Mouse (Mus musculus): ENCODE data around the gene Simc1. TPM values are rescaled to one million over a fixed set of nuclear protein-coding genes. Genes with fewer than 3 reads are reported as not detected.

The Simc1 gene
- total and polyA plus RNA-seq, 3 experiments = 6.2 to 16.6 (median 6.8) TPM

- dilution Hi-C loops (cut with MboI; ENCODE audit: extremely low pct_ligation_motif_present, extremely low pct_unique_long_range_greater_than_20kb, low sequenced_read_pairs) = no loop called here
- peak within 1 kb of the TSS; percentile 86 to 91 (median 87) for H3K4me3 ChIP-seq (replicated peaks in 1 of 3; ENCODE audit: low read depth in 2 of 3, low read length in 2 of 3, poor library complexity in 1 of 3)
- no peaks in the 10 kb centered on the region for H3K9me3 ChIP-seq (replicated peaks; ENCODE audit: low read length)
- no peaks in the 10 kb centered on the region for H3K27me3 ChIP-seq (replicated peaks)
- peak within 1 kb of the TSS; percentile 87 for H3K4me2 ChIP-seq (ENCODE audit: insufficient read depth, low read depth, poor library complexity, severe bottlenecking)
- peaks cover 2 to 33% of the 10 kb centered on the region in 2 experiments for H3K4me1 ChIP-seq (ENCODE audit: control insufficient read depth in 1 of 2, insufficient read depth in 2 of 2)
- H3K27ac ChIP-seq (ENCODE audit: insufficient read depth, low read depth) = no peak within 1 kb of the TSS
- peak; percentile 92 for DNase-seq (ENCODE audit: extremely low read depth)
- peak within 1 kb of the TSS; percentile 92 for H3K9ac ChIP-seq (ENCODE audit: insufficient read depth, low read depth)
- peaks cover 17% of the 10 kb centered on the region for H3K79me2 ChIP-seq (replicated peaks; ENCODE audit: control insufficient read depth, extremely low read depth, insufficient read depth, poor library complexity, severe bottlenecking)
- H3K36me3 ChIP-seq (replicated peaks in 1 of 2; ENCODE audit: control insufficient read depth in 1 of 2, insufficient read depth in 1 of 2, low read length in 1 of 2) = peaks cover 24 to 31% of the 10 kb centered on the region in 2 experiments
- TF ChIP-seq ETS1 (conservative IDR thresholded peaks at IDR 0.05; ENCODE audit: low read depth, low read length) (no peak; the same call in 1 of the 2 replicates), TCF12 (IDR thresholded peaks at IDR 0.05; ENCODE audit: low read depth, low read length) (0 out of 2 replicates have a peak, but pooled peaks have one; percentile 43), CHD2 (IDR thresholded peaks at IDR 0.05; ENCODE audit: low read length) (peak; percentile 100), SIN3A (IDR thresholded peaks at IDR 0.05; ENCODE audit: low read length) (peak; percentile 66; the same call in 1 of the 2 replicates), MAFK (IDR thresholded peaks at IDR 0.05; ENCODE audit: insufficient replicate concordance, low read length) (no peak), TBP (conservative IDR thresholded peaks at IDR 0.05; ENCODE audit: low read depth, low read length) (0 out of 2 replicates have a peak, but pooled peaks have one; percentile 33), USF2 (conservative IDR thresholded peaks at IDR 0.05; ENCODE audit: low read depth, low read length) (no peak), RCOR1 (conservative IDR thresholded peaks at IDR 0.05; ENCODE audit: low read depth, low read length) (no peak), ELF1 (IDR thresholded peaks at IDR 0.05; ENCODE audit: low read depth, low read length) (peak; percentile 64), HCFC1 (IDR thresholded peaks at IDR 0.05; ENCODE audit: low read depth, low read length) (peak; percentile 95), POLR2AphosphoS2 (IDR thresholded peaks at IDR 0.05; ENCODE audit: low read depth, low read length) (no peak), KAT2A (IDR thresholded peaks at IDR 0.05; ENCODE audit: insufficient replicate concordance, low read length) (peak; percentile 94; the same call in 1 of the 2 replicates), POLR2A (IDR thresholded peaks at IDR 0.05; ENCODE audit: low read depth, low read length) (peak; percentile 89), MAZ (IDR thresholded peaks at IDR 0.05; ENCODE audit: low read depth, low read length) (peak; percentile 96), ZKSCAN1 (IDR thresholded peaks at IDR 0.05; ENCODE audit: borderline replicate concordance, low read depth, low read length) (no peak), NRF1 (IDR thresholded peaks at IDR 0.05; ENCODE audit: low read depth, low read length) (0 out of 2 replicates have a peak, but pooled peaks have one; percentile 19), ZMIZ1 (IDR thresholded peaks at IDR 0.05; ENCODE audit: low read depth, low read length) (peak; percentile 62), BHLHE40 (IDR thresholded peaks at IDR 0.05; ENCODE audit: low read depth, low read length) (peak; percentile 22; the same call in 1 of the 2 replicates), NELFE (IDR thresholded peaks at IDR 0.05; ENCODE audit: low read depth, low read length) (peak; percentile 84), CHD1 (IDR thresholded peaks at IDR 0.05; ENCODE audit: low read depth, low read length) (no peak)
- in situ Hi-C loops (cut with MboI; ENCODE audit: low pct_ligation_motif_present, low pct_unique_long_range_greater_than_20kb, low sequenced_read_pairs) = loop anchor here (5.0 kb wide), 1 partner anchor 52 kb away; no protein-coding TSS in a partner anchor
Observed at GRCm38 (mm10) chr13:54565201-54565581, 61.6 kb downstream of the Simc1 start, which contains the start of gene 4833439L19Rik. Gene 4833439L19Rik (minus strand): TSS chr13:54565435.

Data from CH12.LX (cell line).